Mouse (Mus musculus) fat pad, adult 2 months (tissue): ENCODE results near the gene Lrg1.

Source experiments
- DNase-seq: peaks from one replicate; pipeline ENCODE4 v3.0.0-alpha.2; 2011; ENCODE audit warnings: low read depth, low spot score; ENCODE audit errors: extremely low read depth

Lrg1 gene

GRCm38 (mm10) chr17:56121826-56122225 lies at the start of gene Lrg1:
Lrg1 (minus strand) TSS chr17:56122001.
- no peak for DNase-seq

GRCm38 (mm10) chr17:56171456-56171855 lies 49.7 kb upstream of the Lrg1 start:
- no peak for DNase-seq

GRCm38 (mm10) chr17:56170636-56171035 lies 48.8 kb upstream of the Lrg1 start:
- no peak for DNase-seq

GRCm38 (mm10) chr17:56169830-56170229 lies 48.0 kb upstream of the Lrg1 start:
- DNase-seq = no peak

GRCm38 (mm10) chr17:56165671-56166070 lies 43.9 kb upstream of the Lrg1 start:
- DNase-seq = no peak

- DNase-seq = no peak
Observed at GRCm38 (mm10) chr17:56164510-56164909, 42.7 kb upstream of the Lrg1 start.

GRCm38 (mm10) chr17:56163523-56164102 lies 41.8 kb upstream of the Lrg1 start:
- DNase-seq = no peak

- DNase-seq = peak; percentile 25
Observed at GRCm38 (mm10) chr17:56162231-56162774, 40.5 kb upstream of the Lrg1 start, which contains the start of gene Tnfaip8l1. Tnfaip8l1 (plus strand) TSS chr17:56162477.

- DNase-seq = no peak
Observed at GRCm38 (mm10) chr17:56159729-56160128, 37.9 kb upstream of the Lrg1 start.

GRCm38 (mm10) chr17:56153643-56154042 lies 31.8 kb upstream of the Lrg1 start:
- DNase-seq = peak; percentile 34

- no peak for DNase-seq
Observed at GRCm38 (mm10) chr17:56149897-56150296, 28.1 kb upstream of the Lrg1 start.

- DNase-seq = no peak
Observed at GRCm38 (mm10) chr17:56148790-56149618, 27.2 kb upstream of the Lrg1 start.

GRCm38 (mm10) chr17:56148280-56148679 lies 26.5 kb upstream of the Lrg1 start:
- DNase-seq = no peak

- no peak for DNase-seq
Observed at GRCm38 (mm10) chr17:56147420-56147819, 25.6 kb upstream of the Lrg1 start.

GRCm38 (mm10) chr17:56146131-56146530 lies 24.3 kb upstream of the Lrg1 start:
- DNase-seq = no peak

- no peak for DNase-seq
Observed at GRCm38 (mm10) chr17:56144546-56144945, 22.7 kb upstream of the Lrg1 start.

- DNase-seq = no peak
Observed at GRCm38 (mm10) chr17:56141702-56142605, 20.2 kb upstream of the Lrg1 start.

GRCm38 (mm10) chr17:56139858-56140595 lies 18.2 kb upstream of the Lrg1 start, which contains the start of gene Sema6b:
Sema6b (minus strand) TSS chr17:56140343.
- DNase-seq = no peak

- DNase-seq = no peak
Observed at GRCm38 (mm10) chr17:56139355-56139754, 17.6 kb upstream of the Lrg1 start.
